Comparison of ENCODE assay signal across 8 mouse cellular contexts in genomic region chr19:24586726-24587125, GRCm38 (mm10).
"Had no signal": no experiment of that assay in that cellular context is flagged by ENCODE, and none has a peak within 500 bp of the region (broad histone marks: within the 10 kb centered on the region; RNA-seq: fewer than 3 reads in every experiment).

No protein-coding gene starts in this region.

- DNase-seq: liver, postnatal 0 days; lung, adult 2 months; lung, postnatal 14 days; lung, postnatal 36 days; midbrain, embryonic 14.5 days; right cerebral cortex, postnatal 14 days; thymus, adult 2 months; thymus, postnatal 25 days had no signal
